Mouse (Mus musculus): ENCODE results near the gene Klk1b22. TPM values are rescaled to one million over a fixed set of nuclear protein-coding genes. Genes with fewer than 3 reads are reported as not detected.

Gene Klk1b22
- polyA plus RNA-seq (2015; fragmentation: Illumina TruSeq; extraction: RNeasy Lipid Tissue Mini Kit (QIAGEN cat#74804); ENCODE audit: low read depth, low replicate concordance), result not detected

DNA sequence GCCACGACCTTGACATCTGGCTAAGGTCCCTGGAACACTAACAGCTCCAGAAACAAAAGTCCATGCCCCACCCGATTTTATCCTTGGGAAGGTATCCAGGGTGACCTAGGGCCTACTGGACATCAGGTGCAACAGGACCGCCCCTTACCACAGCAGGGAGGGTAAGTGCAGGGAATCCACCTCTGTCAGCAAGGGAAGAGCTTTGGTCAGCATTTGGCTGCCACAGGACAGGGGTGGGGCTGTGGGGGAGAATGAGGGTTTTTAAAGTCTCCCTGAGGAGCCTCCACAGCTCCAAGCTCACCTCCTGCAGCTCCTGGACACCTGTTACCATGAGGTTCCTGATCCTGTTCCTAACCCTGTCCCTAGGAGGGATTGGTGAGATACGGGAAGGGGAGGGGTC, at the start of gene Klk1b22:
Gene Klk1b22, plus strand, starts transcription at position 301 of the 400 bp plus-strand sequence.

DNA sequence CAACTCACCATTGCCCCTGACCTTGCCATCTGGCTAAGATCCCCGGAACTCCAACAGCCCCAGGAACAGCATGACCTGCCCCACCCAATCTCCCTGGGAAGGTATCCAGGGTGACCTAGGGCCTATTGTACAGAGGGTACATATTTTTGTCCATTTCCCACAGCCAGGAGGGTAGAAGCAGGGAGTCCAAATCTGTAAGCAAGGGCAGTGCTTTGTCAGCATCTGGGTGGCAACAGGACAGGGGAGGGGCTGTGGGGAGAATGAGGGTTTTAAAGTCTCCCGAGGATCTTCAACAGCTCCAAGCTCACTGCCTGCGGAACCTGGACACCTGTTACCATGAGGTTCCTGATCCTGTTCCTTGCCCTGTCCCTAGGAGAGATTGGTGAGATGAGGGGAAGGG, 10.4 kb upstream of the Klk1b22 start, which contains the start of gene Klk1b21:
Gene Klk1b21, plus strand, starts transcription at position 301 of the 400 bp plus-strand sequence.

DNA sequence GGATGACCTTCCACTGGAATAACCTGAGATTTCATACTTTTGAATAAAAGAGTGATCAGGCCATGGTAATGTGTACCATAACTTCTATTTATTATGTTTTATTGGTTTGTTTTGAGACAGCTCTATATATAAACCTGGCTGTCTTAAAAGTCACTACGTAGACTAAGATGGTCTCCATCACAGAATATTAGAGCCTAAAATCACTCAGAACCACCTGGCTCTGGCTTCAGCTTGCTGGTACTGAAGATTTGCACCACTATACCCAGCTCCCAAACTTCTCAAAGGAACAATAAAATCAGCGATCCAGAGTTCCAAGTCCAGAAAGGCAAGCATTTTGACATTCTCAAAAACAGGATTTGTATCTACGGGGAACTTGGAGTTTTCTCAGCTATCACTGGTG, 24.0 kb downstream of the Klk1b22 start, which contains the start of gene Klk1b16:
Gene Klk1b16, plus strand, starts transcription at position 301 of the 400 bp plus-strand sequence.

Other genes with a start within 250 kb of the Klk1b22 start
- not detected for gene Klk4, start 231.5 kb upstream of the Klk1b22 start, polyA plus RNA-seq (2015; fragmentation: Illumina TruSeq; extraction: RNeasy Lipid Tissue Mini Kit (QIAGEN cat#74804); ENCODE audit: low read depth, low replicate concordance)
- not detected for gene Klk15, start 178.9 kb upstream of the Klk1b22 start, polyA plus RNA-seq (2015; fragmentation: Illumina TruSeq; extraction: RNeasy Lipid Tissue Mini Kit (QIAGEN cat#74804); ENCODE audit: low read depth, low replicate concordance)
- not detected for gene Klk1b8, start 162.0 kb upstream of the Klk1b22 start, polyA plus RNA-seq (2015; fragmentation: Illumina TruSeq; extraction: RNeasy Lipid Tissue Mini Kit (QIAGEN cat#74804); ENCODE audit: low read depth, low replicate concordance)
- gene Klk1b1, start 145.9 kb upstream of the Klk1b22 start, polyA plus RNA-seq (2015; fragmentation: Illumina TruSeq; extraction: RNeasy Lipid Tissue Mini Kit (QIAGEN cat#74804); ENCODE audit: low read depth, low replicate concordance), result not detected
- gene Klk1b9, start 136.6 kb upstream of the Klk1b22 start, polyA plus RNA-seq (2015; fragmentation: Illumina TruSeq; extraction: RNeasy Lipid Tissue Mini Kit (QIAGEN cat#74804); ENCODE audit: low read depth, low replicate concordance), result not detected
- not detected for gene Klk1b11, start 116.8 kb upstream of the Klk1b22 start, polyA plus RNA-seq (2015; fragmentation: Illumina TruSeq; extraction: RNeasy Lipid Tissue Mini Kit (QIAGEN cat#74804); ENCODE audit: low read depth, low replicate concordance)
- not detected for gene Klk1b26, start 100.5 kb upstream of the Klk1b22 start, polyA plus RNA-seq (2015; fragmentation: Illumina TruSeq; extraction: RNeasy Lipid Tissue Mini Kit (QIAGEN cat#74804); ENCODE audit: low read depth, low replicate concordance)
- gene Klk1b27, start 60.4 kb upstream of the Klk1b22 start, polyA plus RNA-seq (2015; fragmentation: Illumina TruSeq; extraction: RNeasy Lipid Tissue Mini Kit (QIAGEN cat#74804); ENCODE audit: low read depth, low replicate concordance), result not detected
- not detected for gene Klk1b21, start 10.3 kb upstream of the Klk1b22 start, polyA plus RNA-seq (2015; fragmentation: Illumina TruSeq; extraction: RNeasy Lipid Tissue Mini Kit (QIAGEN cat#74804); ENCODE audit: low read depth, low replicate concordance)
- gene Klk1b16, start 24.1 kb downstream of the Klk1b22 start, polyA plus RNA-seq (2015; fragmentation: Illumina TruSeq; extraction: RNeasy Lipid Tissue Mini Kit (QIAGEN cat#74804); ENCODE audit: low read depth, low replicate concordance), result not detected
- not detected for gene Klk1b24, start 75.6 kb downstream of the Klk1b22 start, polyA plus RNA-seq (2015; fragmentation: Illumina TruSeq; extraction: RNeasy Lipid Tissue Mini Kit (QIAGEN cat#74804); ENCODE audit: low read depth, low replicate concordance)
- not detected for gene Klk1b3, start 85.5 kb downstream of the Klk1b22 start, polyA plus RNA-seq (2015; fragmentation: Illumina TruSeq; extraction: RNeasy Lipid Tissue Mini Kit (QIAGEN cat#74804); ENCODE audit: low read depth, low replicate concordance)
- gene Klk1b4, start 94.8 kb downstream of the Klk1b22 start, polyA plus RNA-seq (2015; fragmentation: Illumina TruSeq; extraction: RNeasy Lipid Tissue Mini Kit (QIAGEN cat#74804); ENCODE audit: low read depth, low replicate concordance), result not detected
- not detected for gene Klk1b5, start 103.3 kb downstream of the Klk1b22 start, polyA plus RNA-seq (2015; fragmentation: Illumina TruSeq; extraction: RNeasy Lipid Tissue Mini Kit (QIAGEN cat#74804); ENCODE audit: low read depth, low replicate concordance)
- not detected for gene Klk1, start 112.7 kb downstream of the Klk1b22 start, polyA plus RNA-seq (2015; fragmentation: Illumina TruSeq; extraction: RNeasy Lipid Tissue Mini Kit (QIAGEN cat#74804); ENCODE audit: low read depth, low replicate concordance)
- not detected for gene Gm36864, start 123.5 kb downstream of the Klk1b22 start, polyA plus RNA-seq (2015; fragmentation: Illumina TruSeq; extraction: RNeasy Lipid Tissue Mini Kit (QIAGEN cat#74804); ENCODE audit: low read depth, low replicate concordance)
- gene 1700028J19Rik, start 134.0 kb downstream of the Klk1b22 start, polyA plus RNA-seq (2015; fragmentation: Illumina TruSeq; extraction: RNeasy Lipid Tissue Mini Kit (QIAGEN cat#74804); ENCODE audit: low read depth, low replicate concordance), result 1.4 TPM
- 69.9 TPM for gene 2410002F23Rik, start 134.0 kb downstream of the Klk1b22 start, polyA plus RNA-seq (2015; fragmentation: Illumina TruSeq; extraction: RNeasy Lipid Tissue Mini Kit (QIAGEN cat#74804); ENCODE audit: low read depth, low replicate concordance)
- gene Acp4, start 144.7 kb downstream of the Klk1b22 start, polyA plus RNA-seq (2015; fragmentation: Illumina TruSeq; extraction: RNeasy Lipid Tissue Mini Kit (QIAGEN cat#74804); ENCODE audit: low read depth, low replicate concordance), result not detected
- gene Gm15517, start 148.8 kb downstream of the Klk1b22 start, polyA plus RNA-seq (2015; fragmentation: Illumina TruSeq; extraction: RNeasy Lipid Tissue Mini Kit (QIAGEN cat#74804); ENCODE audit: low read depth, low replicate concordance), result not detected
- gene Clec11a, start 194.2 kb downstream of the Klk1b22 start, polyA plus RNA-seq (2015; fragmentation: Illumina TruSeq; extraction: RNeasy Lipid Tissue Mini Kit (QIAGEN cat#74804); ENCODE audit: low read depth, low replicate concordance), result 3.5 TPM
- 128 TPM for gene Shank1, start 197.6 kb downstream of the Klk1b22 start, polyA plus RNA-seq (2015; fragmentation: Illumina TruSeq; extraction: RNeasy Lipid Tissue Mini Kit (QIAGEN cat#74804); ENCODE audit: low read depth, low replicate concordance)